Mouse (Mus musculus) liver, adult 2 months (tissue): ENCODE results near the gene Tarbp2. TPM values are rescaled to one million over a fixed set of nuclear protein-coding genes. Genes with fewer than 3 reads are reported as not detected.

ENCODE experiments used
- DNase-seq: peaks from one replicate; pipeline ENCODE4 v3.0.0-alpha.2; 2011; ENCODE audit warnings: low read depth, low spot score; ENCODE audit errors: extremely low read depth
- H3K27ac ChIP-seq: fragments of 200-500 bp; replicated peaks from 2 replicates; pipeline ENCODE4 v1.5.1; 2012; ENCODE audit warnings: low read depth, mild to moderate bottlenecking, control low read depth, inconsistent platforms, low read length; ENCODE audit not compliant: insufficient read depth
- H3K27me3 ChIP-seq: fragments of 200-500 bp; 2 replicates; pipeline ENCODE4 v1.6.1; 2012; ENCODE audit warnings: mild to moderate bottlenecking, moderate library complexity, low read length, inconsistent platforms; ENCODE audit not compliant: control insufficient read depth, insufficient read depth
- H3K36me3 ChIP-seq: fragments of 200-500 bp; 2 replicates; pipeline ENCODE4 v1.6.1; 2012; ENCODE audit warnings: low read length, inconsistent platforms; ENCODE audit not compliant: control insufficient read depth, insufficient read depth
- H3K4me1 ChIP-seq: fragments of 200-500 bp; 2 replicates; pipeline ENCODE4 v1.6.1; 2011; ENCODE audit warnings: low read length; ENCODE audit not compliant: control insufficient read depth, insufficient read depth
- H3K4me3 ChIP-seq: fragments of 200-500 bp; 2 replicates; pipeline ENCODE4 v1.5.1; 2011; ENCODE audit warnings: low read depth, mild to moderate bottlenecking, control low read depth, low read length, moderate library complexity; ENCODE audit not compliant: insufficient read depth
- H3K79me2 ChIP-seq: fragments of 200-500 bp; 2 replicates; pipeline ENCODE4 v1.6.1; 2012; ENCODE audit warnings: inconsistent platforms, mild to moderate bottlenecking, low read length, moderate library complexity; ENCODE audit not compliant: control insufficient read depth, insufficient read depth
- H3K9ac ChIP-seq: fragments of 200-500 bp; 2 replicates; pipeline ENCODE4 v1.6.1; 2012; ENCODE audit warnings: low read depth, mild to moderate bottlenecking, control low read depth, inconsistent platforms, low read length
- CTCF ChIP-seq: fragments of 200-500 bp; IDR thresholded peaks from 2 replicates; pipeline ENCODE4 v1.5.1; 2011; ENCODE audit warnings: low read depth, low read length, control low read depth
- POLR2A ChIP-seq: fragments of 200-500 bp; IDR thresholded peaks from 2 replicates; pipeline ENCODE4 v1.6.1; 2011; ENCODE audit warnings: low read length, control low read depth; ENCODE audit not compliant: insufficient read depth; ENCODE audit errors: extremely low read depth
- WGBS: fragments of 180-500 bp; shearing (Covaris S2); methylation state at CpG from one replicate; pipeline ENCODE4 v1.1.7; 2018; 5-methylcytosine and 5-hydroxymethylcytosine counted together
- polyA plus RNA-seq: library from polyadenylated mRNA; depleted of rRNA; stranded (reverse); fragments of >200 nt; gene quantifications from 2 replicates; pipeline ENCODE4 v1.2.3, GENCODE M21; 2012
- total RNA-seq: library from RNA; depleted of rRNA; stranded (reverse); fragments of >200 nt; gene quantifications from 2 replicates; pipeline ENCODE4 v1.2.3, GENCODE M21; 2014

The Tarbp2 gene
- total and polyA plus RNA-seq, 2 experiments = 15.2 to 40.6 TPM

DNA sequence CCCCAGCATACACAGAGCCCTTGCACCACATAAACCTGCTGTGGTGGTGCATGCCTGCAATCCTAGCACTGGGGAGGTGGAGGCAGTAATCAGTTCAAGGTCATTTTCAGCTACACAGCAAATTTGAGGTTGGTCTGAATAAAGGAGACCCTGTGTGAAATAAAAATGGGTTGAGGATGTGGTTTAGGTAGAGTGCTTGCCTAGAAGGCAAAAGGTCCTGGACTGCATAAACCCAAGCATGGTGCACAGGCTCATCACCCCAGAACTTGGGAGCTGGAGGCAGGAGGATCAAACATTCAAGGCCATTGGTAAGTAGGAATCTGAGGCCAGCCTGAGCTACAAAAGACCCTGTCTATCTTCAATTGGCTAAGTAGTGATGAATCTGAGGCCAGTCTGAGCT is 10.4 kb upstream of the Tarbp2 start:
- Histone ChIP-seq H3K9ac (no peak overlapping the region), H3K79me2 (no peaks in the 10 kb centered on the region), H3K4me1 (peaks cover 4% of the 10 kb centered on the region), H3K4me3 (no peak overlapping the region), H3K36me3 (peaks cover 5% of the 10 kb centered on the region), H3K27ac (no peak overlapping the region), H3K27me3 (no peaks in the 10 kb centered on the region)
- DNase-seq = no peak
- TF ChIP-seq CTCF (no peak), POLR2A (no peak)

DNA sequence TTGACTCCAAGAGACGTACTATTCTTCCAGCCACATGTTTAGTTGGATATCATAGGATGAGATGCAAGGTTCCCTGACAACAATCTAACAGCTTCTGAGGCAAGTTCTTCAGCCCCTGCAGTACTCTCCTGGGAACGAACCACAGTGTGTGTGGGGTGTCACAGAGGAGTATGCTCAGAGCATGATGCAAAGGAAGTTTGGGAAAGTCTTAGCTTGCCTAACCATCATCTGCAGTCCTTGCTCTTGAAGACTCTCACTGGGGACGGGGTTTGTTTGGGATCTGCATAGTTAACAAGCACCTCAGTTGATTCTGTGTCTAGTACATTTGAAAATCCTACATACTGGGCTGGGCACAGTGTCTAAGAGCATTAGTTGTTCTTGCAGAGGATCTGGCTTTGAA is 9.7 kb upstream of the Tarbp2 start:
- H3K27me3 ChIP-seq = no peaks in the 10 kb centered on the region
- H3K4me1 ChIP-seq = peaks cover 4% of the 10 kb centered on the region
- H3K9ac ChIP-seq = no peak overlapping the region
- 90% methylated on average over 3 of the region's 3 CpGs for WGBS
- DNase-seq = no peak
- no peaks in the 10 kb centered on the region for H3K79me2 ChIP-seq
- no peak for TF ChIP-seq POLR2A
- no peak for TF ChIP-seq CTCF
- H3K36me3 ChIP-seq = peaks cover under 1% of the 10 kb centered on the region; the same call in 1 of the 2 replicates
- no peak overlapping the region for H3K27ac ChIP-seq
- H3K4me3 ChIP-seq = no peak overlapping the region

GRCm38 (mm10) chr15:102510110-102510509 is 7.9 kb upstream of the Tarbp2 start:
- TF ChIP-seq POLR2A = no peak
- no peak for TF ChIP-seq CTCF
- WGBS = 28% methylated on average over 9 of the region's 9 CpGs
- Histone ChIP-seq H3K27me3 (no peaks in the 10 kb centered on the region), H3K4me3 (peak overlapping the region; percentile 90), H3K9ac (peak overlapping the region; percentile 78), H3K27ac (no peak overlapping the region), H3K79me2 (no peaks in the 10 kb centered on the region), H3K36me3 (no peaks in the 10 kb centered on the region), H3K4me1 (peaks cover 4% of the 10 kb centered on the region)
- DNase-seq = no peak

DNA sequence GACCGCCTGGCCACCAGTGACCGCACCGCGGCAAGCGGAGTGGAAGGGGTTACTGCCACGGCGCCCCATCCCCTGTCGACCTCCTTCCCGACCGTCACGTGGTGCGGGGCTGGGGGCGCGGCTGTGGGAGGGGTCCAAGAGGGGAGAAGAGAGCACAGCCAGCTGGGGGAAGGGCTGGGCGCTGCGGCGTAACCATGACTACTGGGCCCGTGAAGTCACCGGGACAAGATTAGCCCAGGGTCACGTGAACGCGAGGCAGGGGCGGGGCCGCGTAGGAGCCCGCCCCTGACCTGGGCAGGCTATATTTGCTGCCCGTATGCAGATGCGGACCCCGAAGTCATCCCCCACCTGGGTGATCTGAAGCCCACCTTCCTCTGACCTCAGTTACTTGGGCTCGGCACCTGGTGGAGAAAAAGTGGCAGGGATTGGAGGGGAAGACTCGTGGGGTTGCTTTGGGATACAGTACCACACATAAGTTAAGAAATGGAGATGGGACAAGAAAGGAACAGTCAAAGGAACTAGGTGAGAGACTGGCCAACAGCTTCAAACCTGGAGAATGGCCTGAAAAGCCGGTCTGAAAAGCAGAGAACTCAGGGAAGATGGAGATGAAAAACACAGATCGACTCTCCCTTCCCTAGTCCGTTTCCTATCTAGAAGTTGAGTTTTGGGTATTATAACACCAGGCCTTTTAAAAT is 7.3 kb upstream of the Tarbp2 start:
- H3K27ac ChIP-seq = no peak overlapping the region
- H3K4me3 ChIP-seq = peak overlapping the region; percentile 90
- peak; percentile 52 for DNase-seq
- H3K27me3 ChIP-seq = no peaks in the 10 kb centered on the region
- H3K9ac ChIP-seq = peak overlapping the region; percentile 78
- peaks cover 4% of the 10 kb centered on the region for H3K4me1 ChIP-seq
- H3K79me2 ChIP-seq = no peaks in the 10 kb centered on the region
- no peak for TF ChIP-seq CTCF
- WGBS = 5% methylated on average over 34 of the region's 34 CpGs
- H3K36me3 ChIP-seq = no peaks in the 10 kb centered on the region

GRCm38 (mm10) chr15:102511285-102511833 is 6.6 kb upstream of the Tarbp2 start:
- no peak for TF ChIP-seq CTCF
- TF ChIP-seq POLR2A = no peak
- H3K27ac ChIP-seq = no peak overlapping the region
- no peaks in the 10 kb centered on the region for H3K36me3 ChIP-seq
- H3K9ac ChIP-seq = no peak overlapping the region
- H3K27me3 ChIP-seq = no peaks in the 10 kb centered on the region
- WGBS = 57% methylated on average over 6 of the region's 6 CpGs
- no peaks in the 10 kb centered on the region for H3K79me2 ChIP-seq
- DNase-seq = no peak
- peaks cover 4% of the 10 kb centered on the region for H3K4me1 ChIP-seq
- no peak overlapping the region for H3K4me3 ChIP-seq

GRCm38 (mm10) chr15:102512010-102512409 is 6.0 kb upstream of the Tarbp2 start:
- WGBS = 83% methylated on average over 5 of the region's 5 CpGs
- Histone ChIP-seq H3K36me3 (no peaks in the 10 kb centered on the region), H3K79me2 (no peaks in the 10 kb centered on the region), H3K4me1 (peaks cover 4% of the 10 kb centered on the region), H3K27me3 (no peaks in the 10 kb centered on the region), H3K4me3 (no peak overlapping the region), H3K9ac (no peak overlapping the region), H3K27ac (no peak overlapping the region)
- TF ChIP-seq POLR2A (no peak), CTCF (no peak)
- DNase-seq = no peak
